Mouse (Mus musculus): ENCODE data around the gene Ambra1. TPM values are rescaled to one million over a fixed set of nuclear protein-coding genes. Genes with fewer than 3 reads are reported as not detected.

Gene Ambra1
- polyA plus RNA-seq, 1 experiment from 2014 or later: 21.5 TPM

- Histone ChIP-seq H3K36me3 (ENCODE audit: control insufficient read depth, insufficient read depth, low read length) (no peaks in the 10 kb centered on the region), H3K27me3 (ENCODE audit: control insufficient read depth, insufficient read depth, low read length) (no peaks in the 10 kb centered on the region), H3K4me3 (ENCODE audit: low read depth, low read length) (no peak overlapping the region), H3K4me1 (ENCODE audit: control insufficient read depth, insufficient read depth, low read length) (no peaks in the 10 kb centered on the region), H3K27ac (ENCODE audit: low read depth, low read length) (no peak overlapping the region), H3K4me2 (ENCODE audit: low read depth) (no peak overlapping the region), H3K9ac (ENCODE audit: low read length) (no peak overlapping the region), H3K9me3 (ENCODE audit: control insufficient read depth, low read length) (no peaks in the 10 kb centered on the region)
- DNase-seq (ENCODE audit: low spot score): no peak
- ATAC-seq (ENCODE audit: insufficient read depth, low FRiP score, low TSS enrichment): no peak
Observed at GRCm38 (mm10) chr2:91832227-91832626, 102.3 kb downstream of the Ambra1 start.

- DNase-seq (ENCODE audit: low spot score): no peak
- no peaks in the 10 kb centered on the region for H3K9me3 ChIP-seq (ENCODE audit: control insufficient read depth, low read length)
- H3K36me3 ChIP-seq (ENCODE audit: control insufficient read depth, insufficient read depth, low read length): no peaks in the 10 kb centered on the region
- no peaks in the 10 kb centered on the region for H3K4me1 ChIP-seq (ENCODE audit: control insufficient read depth, insufficient read depth, low read length)
- WGBS: 86% methylated on average over 1 of the region's 1 CpGs
- no peak overlapping the region for H3K27ac ChIP-seq (ENCODE audit: low read depth, low read length)
- H3K4me2 ChIP-seq (ENCODE audit: low read depth): no peak overlapping the region
- H3K27me3 ChIP-seq (ENCODE audit: control insufficient read depth, insufficient read depth, low read length): no peaks in the 10 kb centered on the region
- H3K4me3 ChIP-seq (ENCODE audit: low read depth, low read length): no peak overlapping the region
- ATAC-seq (ENCODE audit: insufficient read depth, low FRiP score, low TSS enrichment): no peak
- no peak overlapping the region for H3K9ac ChIP-seq (ENCODE audit: low read length)
Observed at GRCm38 (mm10) chr2:91834272-91834671, 104.3 kb downstream of the Ambra1 start.

- no peaks in the 10 kb centered on the region for H3K9me3 ChIP-seq (ENCODE audit: control insufficient read depth, low read length)
- no peak overlapping the region for H3K4me3 ChIP-seq (ENCODE audit: low read depth, low read length)
- H3K9ac ChIP-seq (ENCODE audit: low read length): no peak overlapping the region
- no peaks in the 10 kb centered on the region for H3K27me3 ChIP-seq (ENCODE audit: control insufficient read depth, insufficient read depth, low read length)
- H3K4me2 ChIP-seq (ENCODE audit: low read depth): no peak overlapping the region
- ATAC-seq (ENCODE audit: insufficient read depth, low FRiP score, low TSS enrichment): no peak
- DNase-seq (ENCODE audit: low spot score): no peak
- WGBS: 80% methylated on average over 1 of the region's 1 CpGs
- H3K36me3 ChIP-seq (ENCODE audit: control insufficient read depth, insufficient read depth, low read length): no peaks in the 10 kb centered on the region
- no peaks in the 10 kb centered on the region for H3K4me1 ChIP-seq (ENCODE audit: control insufficient read depth, insufficient read depth, low read length)
- no peak overlapping the region for H3K27ac ChIP-seq (ENCODE audit: low read depth, low read length)
Observed at GRCm38 (mm10) chr2:91835031-91835430, 105.1 kb downstream of the Ambra1 start.

GRCm38 (mm10) chr2:91835631-91836030, 105.7 kb downstream of the Ambra1 start:
- Histone ChIP-seq H3K4me2 (ENCODE audit: low read depth) (no peak overlapping the region), H3K27me3 (ENCODE audit: control insufficient read depth, insufficient read depth, low read length) (no peaks in the 10 kb centered on the region), H3K9me3 (ENCODE audit: control insufficient read depth, low read length) (no peaks in the 10 kb centered on the region), H3K27ac (ENCODE audit: low read depth, low read length) (no peak overlapping the region), H3K36me3 (ENCODE audit: control insufficient read depth, insufficient read depth, low read length) (no peaks in the 10 kb centered on the region), H3K9ac (ENCODE audit: low read length) (no peak overlapping the region), H3K4me1 (ENCODE audit: control insufficient read depth, insufficient read depth, low read length) (no peaks in the 10 kb centered on the region), H3K4me3 (ENCODE audit: low read depth, low read length) (no peak overlapping the region)
- no peak for ATAC-seq (ENCODE audit: insufficient read depth, low FRiP score, low TSS enrichment)
- WGBS: 87% methylated on average over 3 of the region's 3 CpGs
- no peak for DNase-seq (ENCODE audit: low spot score)

GRCm38 (mm10) chr2:91844085-91844484, 114.2 kb downstream of the Ambra1 start:
- DNase-seq (ENCODE audit: low spot score): no peak

GRCm38 (mm10) chr2:91852446-91853191, 122.7 kb downstream of the Ambra1 start:
- Histone ChIP-seq H3K9me3 (ENCODE audit: control insufficient read depth, low read length) (no peaks in the 10 kb centered on the region), H3K27ac (ENCODE audit: low read depth, low read length) (no peak overlapping the region), H3K4me3 (ENCODE audit: low read depth, low read length) (no peak overlapping the region), H3K4me1 (ENCODE audit: control insufficient read depth, insufficient read depth, low read length) (no peaks in the 10 kb centered on the region), H3K4me2 (ENCODE audit: low read depth) (no peak overlapping the region), H3K9ac (ENCODE audit: low read length) (no peak overlapping the region), H3K36me3 (ENCODE audit: control insufficient read depth, insufficient read depth, low read length) (no peaks in the 10 kb centered on the region), H3K27me3 (ENCODE audit: control insufficient read depth, insufficient read depth, low read length) (no peaks in the 10 kb centered on the region)
- ATAC-seq (ENCODE audit: insufficient read depth, low FRiP score, low TSS enrichment) (no peak), DNase-seq (ENCODE audit: low spot score) (no peak)
- 43% methylated on average over 2 of the region's 2 CpGs for WGBS

More at GRCm38 (mm10) chr2:91844085-91844484, 114.2 kb downstream of the Ambra1 start:
- Histone ChIP-seq H3K4me1 (ENCODE audit: control insufficient read depth, insufficient read depth, low read length) (no peaks in the 10 kb centered on the region), H3K4me2 (ENCODE audit: low read depth) (no peak overlapping the region), H3K36me3 (ENCODE audit: control insufficient read depth, insufficient read depth, low read length) (no peaks in the 10 kb centered on the region), H3K27me3 (ENCODE audit: control insufficient read depth, insufficient read depth, low read length) (no peaks in the 10 kb centered on the region), H3K27ac (ENCODE audit: low read depth, low read length) (no peak overlapping the region), H3K4me3 (ENCODE audit: low read depth, low read length) (no peak overlapping the region), H3K9ac (ENCODE audit: low read length) (no peak overlapping the region), H3K9me3 (ENCODE audit: control insufficient read depth, low read length) (no peaks in the 10 kb centered on the region)
- 88% methylated on average over 1 of the region's 1 CpGs for WGBS
- ATAC-seq (ENCODE audit: insufficient read depth, low FRiP score, low TSS enrichment): no peak

GRCm38 (mm10) chr2:91854575-91854974, 124.6 kb downstream of the Ambra1 start:
- H3K27me3 ChIP-seq (ENCODE audit: control insufficient read depth, insufficient read depth, low read length): no peaks in the 10 kb centered on the region
- H3K9me3 ChIP-seq (ENCODE audit: control insufficient read depth, low read length): no peaks in the 10 kb centered on the region
- no peak for ATAC-seq (ENCODE audit: insufficient read depth, low FRiP score, low TSS enrichment)
- no peaks in the 10 kb centered on the region for H3K4me1 ChIP-seq (ENCODE audit: control insufficient read depth, insufficient read depth, low read length)
- no peak overlapping the region for H3K4me2 ChIP-seq (ENCODE audit: low read depth)
- no peak overlapping the region for H3K9ac ChIP-seq (ENCODE audit: low read length)
- no peak for DNase-seq (ENCODE audit: low spot score)
- H3K27ac ChIP-seq (ENCODE audit: low read depth, low read length): no peak overlapping the region
- no peak overlapping the region for H3K4me3 ChIP-seq (ENCODE audit: low read depth, low read length)
- WGBS: 85% methylated on average over 6 of the region's 6 CpGs
- no peaks in the 10 kb centered on the region for H3K36me3 ChIP-seq (ENCODE audit: control insufficient read depth, insufficient read depth, low read length)

GRCm38 (mm10) chr2:91856958-91857357, 127.0 kb downstream of the Ambra1 start:
- DNase-seq (ENCODE audit: low spot score) (no peak), ATAC-seq (ENCODE audit: insufficient read depth, low FRiP score, low TSS enrichment) (no peak)
- WGBS: 95% methylated on average over 3 of the region's 3 CpGs
- no peak overlapping the region for H3K9ac ChIP-seq (ENCODE audit: low read length)
- H3K36me3 ChIP-seq (ENCODE audit: control insufficient read depth, insufficient read depth, low read length): no peaks in the 10 kb centered on the region
- H3K4me1 ChIP-seq (ENCODE audit: control insufficient read depth, insufficient read depth, low read length): no peaks in the 10 kb centered on the region
- no peak overlapping the region for H3K4me3 ChIP-seq (ENCODE audit: low read depth, low read length)
- H3K27ac ChIP-seq (ENCODE audit: low read depth, low read length): no peak overlapping the region
- no peaks in the 10 kb centered on the region for H3K9me3 ChIP-seq (ENCODE audit: control insufficient read depth, low read length)
- H3K27me3 ChIP-seq (ENCODE audit: control insufficient read depth, insufficient read depth, low read length): no peaks in the 10 kb centered on the region
- no peak overlapping the region for H3K4me2 ChIP-seq (ENCODE audit: low read depth)

- DNase-seq (ENCODE audit: low spot score) (no peak), ATAC-seq (ENCODE audit: insufficient read depth, low FRiP score, low TSS enrichment) (no peak)
- 30% methylated on average over 4 of the region's 4 CpGs for WGBS
- H3K27ac ChIP-seq (ENCODE audit: low read depth, low read length): no peak overlapping the region
- H3K27me3 ChIP-seq (ENCODE audit: control insufficient read depth, insufficient read depth, low read length): no peaks in the 10 kb centered on the region
- H3K9ac ChIP-seq (ENCODE audit: low read length): no peak overlapping the region
- H3K4me2 ChIP-seq (ENCODE audit: low read depth): no peak overlapping the region
- no peaks in the 10 kb centered on the region for H3K36me3 ChIP-seq (ENCODE audit: control insufficient read depth, insufficient read depth, low read length)
- no peak overlapping the region for H3K4me3 ChIP-seq (ENCODE audit: low read depth, low read length)
- no peaks in the 10 kb centered on the region for H3K4me1 ChIP-seq (ENCODE audit: control insufficient read depth, insufficient read depth, low read length)
- H3K9me3 ChIP-seq (ENCODE audit: control insufficient read depth, low read length): no peaks in the 10 kb centered on the region
Observed at GRCm38 (mm10) chr2:91859423-91859822, 129.5 kb downstream of the Ambra1 start.

Data from neural tube, embryonic 11.5 days (tissue).